Mouse (Mus musculus): ENCODE data around the gene Rgma. TPM values are rescaled to one million over a fixed set of nuclear protein-coding genes. Genes with fewer than 3 reads are reported as not detected.

The Rgma gene
- polyA plus RNA-seq, 1 experiment from 2014 or later = 2.8 TPM

DNA sequence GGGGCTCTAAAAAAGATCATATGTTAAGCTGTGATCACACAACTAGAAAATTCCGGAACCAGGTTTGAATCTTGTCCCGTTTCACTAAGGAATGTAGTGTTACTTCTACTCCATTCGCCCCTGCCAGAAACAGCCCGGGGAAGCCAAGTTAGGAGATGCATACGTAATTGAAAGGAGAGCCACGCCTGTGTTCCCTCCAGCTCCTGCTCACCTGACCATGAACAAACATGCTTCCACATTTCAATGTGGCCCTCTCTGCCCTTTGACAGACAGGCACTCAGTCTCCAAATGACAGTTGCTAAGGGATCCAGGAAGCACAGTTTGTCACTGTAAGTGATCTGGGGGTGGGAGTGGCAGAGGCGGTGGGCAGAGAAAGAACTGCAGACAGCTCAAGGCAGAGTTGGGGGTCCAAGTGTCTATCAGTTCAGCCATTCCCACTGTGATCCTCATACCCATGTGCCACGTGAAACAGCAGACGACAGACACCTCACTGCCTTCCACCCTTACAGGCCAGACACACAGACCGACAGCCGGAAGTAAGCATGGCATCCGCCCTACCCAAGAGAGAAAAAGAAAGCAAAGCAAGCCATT lies 41.8 kb upstream of the Rgma start:
- H3K27ac ChIP-seq (ENCODE audit: low read depth, low read length) = no peak overlapping the region
- H3K9me3 ChIP-seq (ENCODE audit: control insufficient read depth, low read length) = no peaks in the 10 kb centered on the region
- WGBS = 75% methylated on average over 12 of the region's 12 CpGs
- no peak overlapping the region for H3K4me2 ChIP-seq
- no peak overlapping the region for H3K4me3 ChIP-seq (ENCODE audit: low read depth, low read length)
- DNase-seq (ENCODE audit: low spot score) = no peak
- no peaks in the 10 kb centered on the region for H3K27me3 ChIP-seq (replicated peaks; ENCODE audit: control insufficient read depth, insufficient read depth, low read length)
- H3K9ac ChIP-seq (ENCODE audit: low read depth, low read length) = no peak overlapping the region
- H3K36me3 ChIP-seq (ENCODE audit: control insufficient read depth, insufficient read depth, low read length) = no peaks in the 10 kb centered on the region
- H3K4me1 ChIP-seq (replicated peaks; ENCODE audit: control insufficient read depth, insufficient read depth, low read length) = no peaks in the 10 kb centered on the region
- no peak for ATAC-seq (replicated peaks; ENCODE audit: low FRiP score)

- Histone ChIP-seq H3K27ac (ENCODE audit: low read depth, low read length) (no peak overlapping the region), H3K36me3 (ENCODE audit: control insufficient read depth, insufficient read depth, low read length) (no peaks in the 10 kb centered on the region), H3K9me3 (ENCODE audit: control insufficient read depth, low read length) (no peaks in the 10 kb centered on the region), H3K4me2 (no peak overlapping the region), H3K4me1 (replicated peaks; ENCODE audit: control insufficient read depth, insufficient read depth, low read length) (no peaks in the 10 kb centered on the region), H3K9ac (ENCODE audit: low read depth, low read length) (no peak overlapping the region), H3K4me3 (ENCODE audit: low read depth, low read length) (no peak overlapping the region), H3K27me3 (replicated peaks; ENCODE audit: control insufficient read depth, insufficient read depth, low read length) (no peaks in the 10 kb centered on the region)
- ATAC-seq (replicated peaks; ENCODE audit: low FRiP score) (no peak), DNase-seq (ENCODE audit: low spot score) (no peak)
- 68% methylated on average over 7 of the region's 7 CpGs for WGBS
These were observed 40.4 kb upstream of the Rgma start for GRCm38 (mm10) chr7:73334883-73335282.

DNA sequence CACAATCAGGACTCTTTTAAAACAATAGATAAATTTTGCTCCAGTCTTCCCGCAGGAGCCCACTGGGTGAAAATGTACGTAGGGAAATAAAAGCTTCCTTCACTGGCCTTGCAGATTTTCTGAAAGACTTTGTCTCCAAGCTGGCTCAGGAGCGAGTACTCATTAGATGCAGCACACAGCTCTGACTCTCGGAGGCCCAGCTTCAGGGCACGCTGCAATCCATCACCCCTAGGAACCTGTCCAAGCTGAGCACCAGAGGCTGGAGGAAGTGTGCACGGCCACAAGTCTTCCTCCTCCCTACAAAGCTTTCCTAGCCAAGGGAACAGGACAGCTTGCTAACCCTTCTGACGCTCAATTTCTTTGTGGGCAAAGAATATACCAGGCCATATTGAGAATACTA lies 38.9 kb upstream of the Rgma start:
- no peak for DNase-seq (ENCODE audit: low spot score)
- Histone ChIP-seq H3K36me3 (ENCODE audit: control insufficient read depth, insufficient read depth, low read length) (no peaks in the 10 kb centered on the region), H3K4me2 (no peak overlapping the region), H3K27ac (ENCODE audit: low read depth, low read length) (no peak overlapping the region), H3K4me3 (ENCODE audit: low read depth, low read length) (no peak overlapping the region), H3K9me3 (ENCODE audit: control insufficient read depth, low read length) (no peaks in the 10 kb centered on the region), H3K4me1 (replicated peaks; ENCODE audit: control insufficient read depth, insufficient read depth, low read length) (no peaks in the 10 kb centered on the region), H3K9ac (ENCODE audit: low read depth, low read length) (no peak overlapping the region), H3K27me3 (replicated peaks; ENCODE audit: control insufficient read depth, insufficient read depth, low read length) (no peaks in the 10 kb centered on the region)
- 51% methylated on average over 7 of the region's 7 CpGs for WGBS
- ATAC-seq (replicated peaks; ENCODE audit: low FRiP score) = no peak

GRCm38 (mm10) chr7:73338353-73338752 lies 37.0 kb upstream of the Rgma start:
- 88% methylated on average over 5 of the region's 5 CpGs for WGBS
- no peak overlapping the region for H3K4me3 ChIP-seq (ENCODE audit: low read depth, low read length)

DNA sequence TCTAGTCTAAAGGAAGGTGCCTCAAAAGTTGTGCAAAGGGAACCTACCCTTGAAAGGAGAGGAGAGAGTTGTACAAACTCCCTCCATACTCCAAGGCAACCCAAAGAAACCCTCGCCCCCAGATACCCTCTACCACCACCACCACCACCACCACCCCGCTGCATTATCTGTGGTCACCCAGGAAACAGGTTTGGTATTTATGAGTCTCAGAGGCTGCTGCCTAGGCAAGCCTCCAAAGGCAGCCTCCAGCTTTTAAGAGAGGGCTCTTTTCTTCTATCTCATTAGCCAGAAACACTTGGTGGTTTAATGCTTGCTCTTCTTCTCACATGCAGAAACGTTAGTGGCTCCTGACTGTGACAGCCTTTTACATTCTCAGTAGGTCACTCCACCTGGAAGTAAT lies 31.5 kb upstream of the Rgma start:
- WGBS = 41% methylated on average over 3 of the region's 3 CpGs

More at GRCm38 (mm10) chr7:73338353-73338752, 37.0 kb upstream of the Rgma start:
- no peaks in the 10 kb centered on the region for H3K27me3 ChIP-seq (replicated peaks; ENCODE audit: control insufficient read depth, insufficient read depth, low read length)
- no peak overlapping the region for H3K9ac ChIP-seq (ENCODE audit: low read depth, low read length)
- DNase-seq (ENCODE audit: low spot score) = no peak
- H3K27ac ChIP-seq (ENCODE audit: low read depth, low read length) = no peak overlapping the region
- no peak for ATAC-seq (replicated peaks; ENCODE audit: low FRiP score)
- no peaks in the 10 kb centered on the region for H3K4me1 ChIP-seq (replicated peaks; ENCODE audit: control insufficient read depth, insufficient read depth, low read length)
- H3K4me2 ChIP-seq = no peak overlapping the region
- H3K36me3 ChIP-seq (ENCODE audit: control insufficient read depth, insufficient read depth, low read length) = no peaks in the 10 kb centered on the region
- no peaks in the 10 kb centered on the region for H3K9me3 ChIP-seq (ENCODE audit: control insufficient read depth, low read length)

GRCm38 (mm10) chr7:73348585-73349124 lies 26.7 kb upstream of the Rgma start:
- Histone ChIP-seq H3K4me2 (no peak overlapping the region), H3K27ac (ENCODE audit: low read depth, low read length) (no peak overlapping the region), H3K9me3 (ENCODE audit: control insufficient read depth, low read length) (no peaks in the 10 kb centered on the region), H3K27me3 (replicated peaks; ENCODE audit: control insufficient read depth, insufficient read depth, low read length) (no peaks in the 10 kb centered on the region), H3K4me3 (ENCODE audit: low read depth, low read length) (no peak overlapping the region), H3K36me3 (ENCODE audit: control insufficient read depth, insufficient read depth, low read length) (no peaks in the 10 kb centered on the region), H3K9ac (ENCODE audit: low read depth, low read length) (no peak overlapping the region), H3K4me1 (replicated peaks; ENCODE audit: control insufficient read depth, insufficient read depth, low read length) (no peaks in the 10 kb centered on the region)
- ATAC-seq (replicated peaks; ENCODE audit: low FRiP score) (no peak), DNase-seq (ENCODE audit: low spot score) (no peak)
- WGBS = 43% methylated on average over 10 of the region's 10 CpGs

More for the DNA sequence above, 31.5 kb upstream of the Rgma start:
- no peak overlapping the region for H3K4me2 ChIP-seq
- H3K9me3 ChIP-seq (ENCODE audit: control insufficient read depth, low read length) = no peaks in the 10 kb centered on the region
- DNase-seq (ENCODE audit: low spot score) = no peak
- no peaks in the 10 kb centered on the region for H3K4me1 ChIP-seq (replicated peaks; ENCODE audit: control insufficient read depth, insufficient read depth, low read length)
- H3K27ac ChIP-seq (ENCODE audit: low read depth, low read length) = no peak overlapping the region
- H3K4me3 ChIP-seq (ENCODE audit: low read depth, low read length) = no peak overlapping the region
- H3K27me3 ChIP-seq (replicated peaks; ENCODE audit: control insufficient read depth, insufficient read depth, low read length) = no peaks in the 10 kb centered on the region
- H3K9ac ChIP-seq (ENCODE audit: low read depth, low read length) = no peak overlapping the region
- H3K36me3 ChIP-seq (ENCODE audit: control insufficient read depth, insufficient read depth, low read length) = no peaks in the 10 kb centered on the region
- ATAC-seq (replicated peaks; ENCODE audit: low FRiP score) = no peak

DNA sequence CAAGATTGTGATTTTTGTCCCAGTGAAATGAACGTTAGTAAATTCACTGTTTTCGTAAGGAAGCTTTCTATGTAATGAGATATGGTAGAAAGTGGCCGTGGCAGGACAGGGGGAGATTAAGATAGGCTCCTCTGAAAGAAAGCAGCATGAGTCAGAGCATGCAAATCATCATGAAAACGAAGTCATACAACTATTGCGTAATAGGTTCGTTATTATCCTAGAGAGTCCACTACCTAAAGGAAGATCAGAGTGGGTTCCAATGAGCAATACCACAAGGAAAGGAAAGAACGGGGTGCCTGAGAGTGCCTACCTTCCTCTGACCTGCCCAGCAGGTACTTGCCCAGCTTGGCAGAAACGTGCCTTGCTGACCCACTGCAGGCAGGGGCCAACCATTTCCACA lies 26.2 kb upstream of the Rgma start:
- Histone ChIP-seq H3K36me3 (ENCODE audit: control insufficient read depth, insufficient read depth, low read length) (no peaks in the 10 kb centered on the region), H3K4me3 (ENCODE audit: low read depth, low read length) (no peak overlapping the region), H3K4me1 (replicated peaks; ENCODE audit: control insufficient read depth, insufficient read depth, low read length) (no peaks in the 10 kb centered on the region), H3K27me3 (replicated peaks; ENCODE audit: control insufficient read depth, insufficient read depth, low read length) (no peaks in the 10 kb centered on the region), H3K27ac (ENCODE audit: low read depth, low read length) (no peak overlapping the region), H3K9ac (ENCODE audit: low read depth, low read length) (no peak overlapping the region), H3K4me2 (no peak overlapping the region), H3K9me3 (ENCODE audit: control insufficient read depth, low read length) (no peaks in the 10 kb centered on the region)
- 64% methylated on average over 8 of the region's 8 CpGs for WGBS
- ATAC-seq (replicated peaks; ENCODE audit: low FRiP score) (no peak), DNase-seq (ENCODE audit: low spot score) (no peak)

DNA sequence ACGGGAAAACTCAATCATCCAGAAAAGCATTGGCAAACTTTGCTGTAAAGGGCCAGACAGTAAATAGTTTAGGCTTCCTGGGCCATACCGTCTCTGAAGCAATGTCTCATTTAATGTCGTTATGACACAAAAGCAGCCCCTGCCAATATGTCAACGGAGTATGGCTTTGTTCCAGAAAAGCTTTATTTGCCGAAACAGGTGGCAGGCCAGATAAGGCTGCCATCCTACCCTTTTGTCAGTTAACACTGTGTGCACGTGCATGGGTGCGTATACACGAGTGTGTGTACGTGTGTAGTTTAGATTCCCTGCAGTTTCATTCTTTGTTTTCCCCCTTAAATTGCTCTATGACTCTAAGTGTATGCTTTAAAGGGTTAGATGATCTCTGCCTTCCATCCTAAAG lies 20.1 kb upstream of the Rgma start:
- WGBS = 74% methylated on average over 9 of the region's 9 CpGs
- Histone ChIP-seq H3K4me3 (ENCODE audit: low read depth, low read length) (no peak overlapping the region), H3K9ac (ENCODE audit: low read depth, low read length) (no peak overlapping the region), H3K27ac (ENCODE audit: low read depth, low read length) (no peak overlapping the region), H3K27me3 (replicated peaks; ENCODE audit: control insufficient read depth, insufficient read depth, low read length) (no peaks in the 10 kb centered on the region), H3K36me3 (ENCODE audit: control insufficient read depth, insufficient read depth, low read length) (no peaks in the 10 kb centered on the region), H3K4me2 (no peak overlapping the region), H3K9me3 (ENCODE audit: control insufficient read depth, low read length) (no peaks in the 10 kb centered on the region), H3K4me1 (replicated peaks; ENCODE audit: control insufficient read depth, insufficient read depth, low read length) (no peaks in the 10 kb centered on the region)
- no peak for ATAC-seq (replicated peaks; ENCODE audit: low FRiP score)
- no peak for DNase-seq (ENCODE audit: low spot score)

- H3K9me3 ChIP-seq (ENCODE audit: control insufficient read depth, low read length) = no peaks in the 10 kb centered on the region
- DNase-seq (ENCODE audit: low spot score) = no peak
- H3K9ac ChIP-seq (ENCODE audit: low read depth, low read length) = no peak overlapping the region
- H3K4me2 ChIP-seq = no peak overlapping the region
- H3K4me3 ChIP-seq (ENCODE audit: low read depth, low read length) = no peak overlapping the region
- H3K36me3 ChIP-seq (ENCODE audit: control insufficient read depth, insufficient read depth, low read length) = no peaks in the 10 kb centered on the region
- 88% methylated on average over 5 of the region's 5 CpGs for WGBS
- no peak overlapping the region for H3K27ac ChIP-seq (ENCODE audit: low read depth, low read length)
- H3K27me3 ChIP-seq (replicated peaks; ENCODE audit: control insufficient read depth, insufficient read depth, low read length) = no peaks in the 10 kb centered on the region
- no peak for ATAC-seq (replicated peaks; ENCODE audit: low FRiP score)
- no peaks in the 10 kb centered on the region for H3K4me1 ChIP-seq (replicated peaks; ENCODE audit: control insufficient read depth, insufficient read depth, low read length)
These were observed 18.4 kb upstream of the Rgma start for GRCm38 (mm10) chr7:73356901-73357300.
